Mouse (Mus musculus) hematopoietic multipotent progenitor cell, adult 10-12 weeks (in vitro differentiated cells): ENCODE measurements around the gene Fnd3c2. TPM values are rescaled to one million over a fixed set of nuclear protein-coding genes. Genes with fewer than 3 reads are reported as not detected.

Experiments
- polyA plus RNA-seq: library from polyadenylated mRNA; stranded (reverse); fragments of >175 nt; gene quantifications from 2 replicates; pipeline ENCODE4 v1.2.3, GENCODE M21; 2012; ENCODE audit warnings: low replicate concordance

Gene Fnd3c2
- not detected in 2 replicates for polyA plus RNA-seq

GRCm38 (mm10) chrX:106255276-106255675 lies at the start of gene Fnd3c2:
TSS of gene Fnd3c2 (minus strand) at chrX:106255376.

GRCm38 (mm10) chrX:106221058-106221457 lies 34.1 kb downstream of the Fnd3c2 start, which contains the start of gene Taf9b:
TSS of gene Taf9b (minus strand) at chrX:106221158.

GRCm38 (mm10) chrX:106186713-106187649 lies 68.2 kb downstream of the Fnd3c2 start, which contains the start of gene Pgk1:
TSS of gene Pgk1 (plus strand) at chrX:106187100.

Other genes with a start within 250 kb of the Fnd3c2 start
- 3.1 and 4.2 TPM in 2 replicates for gene Magt1, start 243.5 kb downstream of the Fnd3c2 start, polyA plus RNA-seq
- 12.5 and 15.2 TPM in 2 replicates for gene Cox7b, start 239.7 kb downstream of the Fnd3c2 start, polyA plus RNA-seq
- gene Atp7a, start 228.1 kb downstream of the Fnd3c2 start, polyA plus RNA-seq, result 0.71 and 1.5 TPM in 2 replicates
- 0.71 and 1.9 TPM in 2 replicates for gene Tlr13, start 112.2 kb downstream of the Fnd3c2 start, polyA plus RNA-seq
- 6.6 and 7.1 TPM in 2 replicates for gene Pgk1, start 68.3 kb downstream of the Fnd3c2 start, polyA plus RNA-seq
- gene Taf9b, start 34.2 kb downstream of the Fnd3c2 start, polyA plus RNA-seq, result 0.45 and 0.86 TPM in 2 replicates
- not detected in 2 replicates for gene Fndc3c1, start 230.0 kb upstream of the Fnd3c2 start, polyA plus RNA-seq